Mouse (Mus musculus): ENCODE results near the gene Sdhc.

Sdhc gene

DNA sequence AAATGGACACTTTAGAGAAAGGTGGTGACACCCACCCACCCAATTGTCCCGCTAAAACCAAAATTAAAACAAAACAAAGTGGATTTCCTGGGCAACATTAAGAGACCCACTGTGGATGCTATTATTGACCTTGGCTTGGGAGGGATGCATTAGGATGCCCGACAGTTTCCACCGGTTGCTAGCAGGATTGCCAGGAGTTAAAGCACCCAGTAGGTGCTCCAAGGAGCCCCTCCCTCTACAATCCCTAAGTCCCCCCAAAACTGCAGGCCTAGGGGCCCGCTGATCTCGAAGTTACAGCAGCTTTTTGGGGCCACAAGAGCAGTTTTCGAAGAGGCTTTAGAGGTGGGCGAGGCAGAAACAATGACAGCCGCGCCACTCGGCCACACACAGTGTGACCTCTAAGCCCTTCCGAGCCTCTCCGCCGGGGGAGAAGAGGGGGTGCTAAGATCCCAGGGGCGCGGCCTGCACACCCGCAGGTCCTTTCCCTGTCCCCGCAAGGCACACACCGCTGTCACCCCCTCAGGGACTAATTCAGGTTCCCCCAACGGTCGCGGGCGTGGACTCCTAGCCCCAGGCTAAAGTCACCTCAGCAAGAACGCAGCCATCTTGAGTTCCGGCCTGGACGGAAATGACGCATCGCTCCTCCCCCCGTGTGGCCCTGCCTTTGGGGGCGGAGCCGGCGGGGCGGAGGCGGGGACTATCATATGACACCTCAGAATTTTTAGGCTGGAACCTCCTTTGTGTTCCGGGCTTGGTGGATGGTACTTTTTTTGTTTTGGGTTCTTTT lies at the start of gene Sdhc, which contains the start of gene Mpz:
Sdhc (minus strand) TSS at position 630 of the 787 bp plus-strand sequence.
Mpz (plus strand) TSS at position 738 of the 787 bp plus-strand sequence.
- peak; percentile 97 for DNase-seq

DNA sequence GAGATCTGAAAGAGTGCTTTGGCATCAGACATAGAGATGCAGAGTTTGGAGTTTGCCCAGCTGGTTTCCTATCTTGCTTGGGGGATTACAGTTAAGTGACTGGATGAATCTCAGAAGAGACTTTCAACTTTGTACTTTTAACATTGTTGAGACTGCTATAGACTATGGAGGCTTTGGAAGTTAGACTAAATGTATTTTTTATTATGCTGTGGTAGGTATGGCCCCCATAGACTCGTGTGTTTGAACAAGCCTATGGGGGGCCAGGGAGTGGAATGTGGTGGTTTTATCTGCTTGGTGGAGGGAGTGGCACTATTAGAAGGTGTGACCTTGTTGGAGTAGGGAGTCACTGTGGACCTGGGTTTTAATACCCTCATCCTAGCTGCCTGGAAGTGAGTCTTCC lies 49.1 kb upstream of the Sdhc start:
- no peak for DNase-seq

DNA sequence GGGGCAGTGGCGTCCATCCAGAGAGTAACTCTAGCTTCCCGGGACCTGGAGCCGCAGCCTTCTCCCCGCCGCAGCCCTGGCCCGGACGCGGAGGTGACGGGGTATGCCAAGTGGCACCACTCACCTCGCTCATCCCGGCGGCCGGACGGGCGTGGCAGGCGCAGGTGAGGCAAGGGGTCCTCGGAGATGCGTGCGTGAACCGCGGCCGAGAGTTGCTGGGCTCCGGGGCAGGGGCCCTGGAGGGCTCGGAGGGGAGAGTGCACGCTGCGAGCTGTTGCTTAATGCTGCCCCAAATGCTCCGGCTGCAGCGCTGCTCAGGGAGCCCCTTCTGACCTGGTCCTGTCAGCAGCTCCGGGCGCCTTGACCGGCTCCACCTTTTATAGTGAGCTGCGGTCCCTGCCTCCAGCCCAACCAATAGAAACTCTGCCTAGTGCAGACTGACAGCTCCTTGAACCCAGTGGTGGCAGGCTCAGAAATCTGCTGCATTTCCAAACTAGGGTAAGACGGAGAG lies 45.5 kb upstream of the Sdhc start, which contains the start of gene Pcp4l1:
Pcp4l1 (minus strand) TSS at position 382 of the 511 bp plus-strand sequence.
- no peak for DNase-seq

DNA sequence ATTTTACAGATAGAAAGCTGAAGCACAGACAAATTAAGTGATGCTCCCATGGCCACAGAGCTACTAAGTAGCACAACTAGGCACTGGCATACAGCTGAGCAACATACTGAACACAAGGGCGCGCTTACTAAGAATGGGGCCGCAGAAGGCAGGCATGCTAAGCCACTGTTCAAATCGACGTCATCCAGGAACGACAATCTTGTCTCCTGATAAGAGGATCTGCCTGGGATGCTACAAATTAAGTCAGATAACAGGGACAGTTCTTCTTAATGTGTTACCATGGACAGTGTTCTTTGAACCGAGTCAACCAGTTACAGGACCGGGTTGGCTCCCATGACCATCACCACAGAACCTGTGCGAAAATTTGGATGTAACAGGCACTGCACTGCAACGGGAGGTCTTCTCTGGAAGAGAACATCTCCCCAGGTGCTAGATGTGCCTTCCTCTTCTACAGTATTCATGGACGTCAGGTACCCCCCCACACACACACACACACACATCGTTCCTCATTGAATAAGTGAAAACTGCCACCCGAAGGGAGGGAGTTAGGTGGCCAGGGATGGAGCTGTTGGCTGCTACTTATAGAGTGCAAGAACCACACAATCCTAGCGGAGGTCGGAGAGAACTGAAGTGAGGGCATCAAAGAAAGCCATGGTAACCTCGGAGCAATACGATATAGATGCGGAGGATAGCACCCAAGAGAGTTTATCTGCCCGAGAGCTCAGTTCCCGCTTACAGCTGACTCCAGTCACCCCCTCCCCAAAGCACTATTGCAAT lies 44.8 kb upstream of the Sdhc start:
- DNase-seq: no peak

DNA sequence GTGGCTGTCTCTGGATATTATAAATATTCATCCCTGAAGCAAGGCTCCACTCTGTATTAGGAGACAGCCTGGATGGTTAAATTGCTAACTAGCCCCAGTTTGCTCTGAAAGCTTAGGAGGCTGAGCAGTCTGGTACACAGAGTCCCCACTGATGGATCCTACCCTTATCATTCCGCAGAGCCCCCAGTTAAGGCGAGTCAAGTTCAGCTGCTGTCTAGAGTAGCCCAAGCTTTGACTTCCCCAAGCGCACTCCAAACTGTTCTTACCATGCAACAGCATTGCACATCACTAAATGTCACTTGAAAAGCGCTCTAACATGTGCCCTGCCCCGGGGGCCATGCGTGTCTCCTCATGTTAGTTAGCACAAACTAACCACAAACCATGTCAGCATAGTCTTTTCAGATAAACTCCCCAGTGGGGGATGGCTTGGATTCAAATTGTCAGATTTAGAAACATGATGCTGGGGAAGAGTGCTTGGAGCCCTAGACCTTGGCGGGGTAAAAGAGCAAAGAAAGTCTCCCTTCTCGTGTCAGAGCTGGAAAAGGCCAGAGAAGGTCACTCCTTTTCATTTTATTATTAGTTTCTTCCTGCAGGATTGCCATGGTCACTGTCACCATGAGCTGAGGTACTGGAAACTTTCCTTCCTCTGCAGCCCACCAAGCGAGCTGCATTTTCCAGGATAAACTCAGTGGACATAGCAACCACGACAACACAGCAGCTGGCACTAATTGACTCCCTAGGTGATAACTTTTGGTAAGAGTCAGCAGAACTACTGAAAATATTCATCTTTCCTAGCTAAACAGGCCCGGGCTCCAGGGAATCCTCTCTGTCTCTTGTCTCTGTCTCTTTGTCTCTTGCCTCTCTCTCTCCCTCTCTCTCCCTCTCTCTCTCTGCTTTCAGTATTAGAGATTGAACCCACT lies 43.8 kb upstream of the Sdhc start:
- no peak for DNase-seq

DNA sequence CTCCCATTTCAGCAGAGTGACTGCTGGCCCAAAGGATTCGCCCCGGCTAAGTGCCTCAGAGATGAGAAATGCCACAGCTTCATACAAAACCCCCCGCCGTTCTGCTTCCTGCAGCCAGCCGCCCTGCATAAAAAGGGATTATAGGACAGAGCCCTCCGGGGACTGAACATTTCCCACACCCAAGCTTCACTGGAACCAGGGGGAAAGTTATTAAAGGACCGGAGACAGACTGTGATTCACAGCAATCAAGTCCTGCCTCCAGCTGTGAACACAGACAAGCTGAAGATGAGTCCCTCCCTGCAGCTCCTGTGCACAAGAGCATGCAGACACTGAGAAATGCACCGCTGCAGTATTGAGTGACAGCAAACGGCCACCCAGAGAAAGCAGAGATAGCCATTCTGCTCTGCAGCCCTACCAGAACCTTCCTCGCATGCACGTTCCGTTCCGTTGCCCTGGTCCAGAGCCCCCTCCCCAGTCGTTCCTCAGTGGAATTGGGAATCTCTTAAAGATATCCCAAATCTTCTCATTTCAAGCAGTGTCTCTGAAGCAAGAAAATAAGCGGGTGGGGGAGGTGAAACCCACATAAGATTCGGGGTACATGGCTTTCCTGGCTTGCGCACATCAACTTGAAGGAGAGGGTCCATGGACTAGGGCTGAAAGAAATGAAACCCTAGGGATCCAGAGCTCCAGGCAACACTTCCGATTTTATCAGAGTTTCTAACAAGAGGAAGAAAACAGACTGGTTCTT lies 42.9 kb upstream of the Sdhc start:
- DNase-seq: no peak

DNA sequence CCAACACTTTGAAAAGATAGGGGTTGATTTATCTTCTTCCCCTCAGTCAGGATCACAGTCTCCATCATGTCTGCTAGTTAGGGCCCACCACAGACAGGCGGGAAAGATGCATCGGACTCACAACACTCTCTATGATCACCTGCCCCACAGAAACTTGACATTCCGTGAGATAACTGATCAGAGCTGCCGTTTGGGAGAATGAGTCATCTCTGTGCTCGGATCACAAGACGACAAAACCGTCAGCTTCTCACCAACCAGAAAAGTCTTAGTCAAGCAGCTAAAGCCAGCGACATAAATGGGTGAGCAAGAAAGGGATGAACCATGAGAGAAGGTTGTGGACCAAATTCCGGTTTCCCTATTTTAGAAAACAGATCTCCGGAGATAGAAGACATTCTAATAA lies 41.9 kb upstream of the Sdhc start:
- no peak for DNase-seq

DNA sequence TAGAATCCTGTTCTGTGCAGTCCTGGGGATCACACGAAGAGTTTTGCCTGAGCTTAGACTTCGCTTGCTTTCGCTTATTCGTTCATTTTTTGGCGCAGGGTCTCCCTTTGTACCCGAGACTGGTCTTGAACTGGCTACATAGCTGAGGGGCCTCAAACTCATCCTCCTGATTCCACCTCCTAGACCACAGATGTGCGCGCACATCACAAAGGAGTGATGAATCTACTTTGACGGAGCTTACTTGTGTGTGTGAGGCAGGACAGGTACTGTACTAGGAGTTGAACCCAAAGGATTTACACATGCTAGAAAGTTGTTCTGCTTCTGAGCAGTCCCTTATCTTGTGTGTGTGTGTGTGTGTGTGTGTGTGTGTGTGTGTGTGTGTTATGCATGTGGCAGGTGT lies 40.4 kb upstream of the Sdhc start:
- no peak for DNase-seq

DNA sequence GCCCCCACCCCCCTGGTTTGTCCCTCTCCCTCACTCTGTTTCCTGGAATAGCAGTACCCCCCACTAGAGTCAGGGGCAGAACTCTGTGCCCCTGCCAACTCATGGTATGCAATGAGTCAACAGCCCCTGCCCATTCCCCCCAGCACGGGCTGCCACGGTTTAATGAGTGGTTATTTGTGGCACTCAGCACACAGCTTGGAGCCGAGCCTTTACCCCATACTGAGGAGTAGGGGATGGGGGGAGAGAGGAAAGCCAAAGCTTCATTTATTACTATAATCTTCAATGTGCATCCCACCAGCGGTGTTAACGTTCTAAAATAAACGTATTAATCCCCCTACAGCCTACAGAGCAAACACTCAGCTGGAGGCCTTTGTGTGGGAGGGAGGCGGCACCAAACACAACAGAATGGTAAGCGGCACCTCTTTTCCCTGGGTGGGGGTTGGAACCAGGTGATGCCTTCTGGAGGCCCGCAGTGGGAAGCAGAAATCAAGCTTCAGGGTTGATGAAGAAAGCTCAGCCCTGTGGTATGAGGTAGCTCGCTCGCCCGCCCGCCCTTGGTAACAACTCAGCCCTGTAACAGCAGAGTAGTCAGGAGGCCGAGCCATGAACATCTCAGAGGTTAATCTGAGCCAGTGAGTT lies 39.2 kb upstream of the Sdhc start:
- no peak for DNase-seq

DNA sequence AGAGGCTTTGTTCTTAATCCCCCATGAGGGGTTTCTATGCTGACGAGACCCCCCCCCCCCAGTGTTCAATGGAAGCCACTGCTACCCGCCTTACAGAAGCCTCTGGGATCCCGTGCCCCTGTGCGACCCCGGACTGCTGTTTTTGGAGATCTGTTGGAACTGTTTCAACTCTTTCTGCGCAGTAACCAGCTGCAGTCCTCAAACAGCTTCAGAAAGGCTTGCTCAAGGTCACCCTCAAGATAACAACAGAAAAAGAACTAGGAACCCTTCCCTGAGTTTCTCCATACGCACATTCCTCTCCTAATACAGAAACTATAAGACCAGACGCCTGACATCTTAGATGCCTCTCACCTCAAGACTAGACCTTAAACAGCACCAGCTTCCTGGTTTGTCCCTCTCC lies 38.6 kb upstream of the Sdhc start:
- no peak for DNase-seq

DNA sequence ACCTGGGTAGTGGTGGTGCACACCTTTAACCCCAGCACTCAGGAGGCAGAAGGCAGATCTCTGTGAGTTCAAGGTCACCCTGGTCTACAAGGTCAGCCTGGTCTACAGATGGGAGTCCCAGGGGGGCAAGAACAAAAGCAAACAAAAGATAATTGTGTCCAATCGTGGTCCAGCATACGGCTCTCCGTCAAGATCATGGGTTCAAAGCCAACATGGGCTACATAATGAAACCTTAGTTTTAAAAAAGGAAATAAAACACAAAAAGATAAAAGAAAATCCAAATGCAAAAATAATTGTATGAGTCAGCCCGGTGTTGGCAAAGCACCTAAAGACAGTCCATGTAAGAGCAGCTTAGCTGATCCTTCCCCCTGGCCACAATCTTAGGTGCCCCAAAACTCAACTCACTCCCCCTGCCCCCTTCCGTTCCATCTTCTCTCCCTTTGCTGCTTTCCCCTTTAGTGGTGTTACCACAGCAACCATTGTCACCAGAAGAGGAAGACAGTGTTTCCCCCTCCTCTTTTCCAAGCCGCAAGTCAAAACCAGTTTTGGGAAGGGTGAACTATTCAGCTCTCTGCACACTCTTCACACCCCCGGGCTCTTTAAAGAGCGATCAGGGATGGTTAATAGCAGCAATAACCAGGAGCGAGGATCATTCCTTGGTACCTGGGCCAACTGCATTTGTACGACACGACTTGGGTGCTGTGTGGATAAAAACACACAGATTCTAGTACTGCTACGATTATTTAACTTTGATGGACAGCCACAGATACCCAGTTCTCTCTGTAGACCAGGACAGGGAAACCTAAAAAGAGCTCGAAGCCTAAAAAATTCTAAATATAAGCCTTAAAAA lies 37.7 kb upstream of the Sdhc start:
- DNase-seq: no peak

DNA sequence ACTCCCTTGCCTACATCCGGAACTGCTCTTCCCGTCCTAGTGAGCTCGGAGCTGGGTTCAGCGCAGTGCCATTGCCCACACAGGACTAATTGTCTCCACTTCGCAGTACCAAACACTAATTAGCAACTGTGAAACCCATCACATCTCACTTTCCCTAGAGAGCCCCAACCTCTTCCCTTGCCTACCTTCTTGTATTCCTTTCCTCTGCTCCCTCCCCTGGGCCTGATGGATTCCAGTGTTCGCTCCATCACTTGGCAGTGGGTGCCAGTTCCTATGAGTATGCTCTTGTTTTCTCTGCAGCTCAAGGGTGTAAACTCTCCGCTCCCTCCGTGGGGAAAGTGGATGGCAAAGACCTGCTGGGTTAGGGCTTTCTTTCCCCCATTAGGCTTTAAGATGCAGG lies 35.3 kb upstream of the Sdhc start:
- no peak for DNase-seq

DNA sequence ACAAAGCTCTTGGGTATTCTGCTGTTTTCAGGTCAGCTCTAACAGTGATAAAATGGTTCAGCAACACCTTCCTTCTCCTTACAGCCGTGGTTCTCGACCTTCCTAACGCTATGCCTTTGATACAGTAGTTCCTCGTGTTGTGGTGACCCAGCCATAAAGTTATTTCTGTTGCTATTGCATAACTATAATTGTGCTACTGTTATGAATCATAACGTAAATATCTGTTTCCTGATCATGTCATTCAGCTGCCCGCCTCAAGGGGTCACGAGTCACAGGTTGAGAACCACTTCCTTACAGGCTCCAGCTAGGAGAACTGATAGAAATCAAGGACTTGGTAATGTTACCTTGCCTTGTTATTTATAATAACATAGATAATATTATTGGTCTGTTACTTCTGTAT lies 33.9 kb upstream of the Sdhc start:
- DNase-seq: peak; percentile 18

DNA sequence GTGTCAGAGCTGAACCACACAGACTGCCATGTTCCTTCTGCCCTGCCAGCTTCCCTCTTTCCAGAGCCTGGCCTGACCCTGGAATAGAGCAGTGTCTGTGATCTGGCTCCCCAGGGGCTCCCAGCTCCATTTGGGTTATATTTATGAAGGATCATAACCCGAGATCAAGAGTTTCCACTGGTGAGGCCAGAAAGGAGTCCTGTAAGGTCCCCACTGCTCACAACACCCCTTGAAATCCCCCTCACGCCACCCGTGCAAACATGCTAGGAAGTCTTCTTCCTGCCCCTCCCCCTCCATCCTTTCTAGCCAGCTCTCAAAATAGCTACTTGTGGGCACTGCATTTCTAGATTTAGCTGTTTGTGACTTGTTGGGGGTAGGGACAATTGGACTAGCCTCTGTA lies 33.2 kb upstream of the Sdhc start:
- DNase-seq: no peak

DNA sequence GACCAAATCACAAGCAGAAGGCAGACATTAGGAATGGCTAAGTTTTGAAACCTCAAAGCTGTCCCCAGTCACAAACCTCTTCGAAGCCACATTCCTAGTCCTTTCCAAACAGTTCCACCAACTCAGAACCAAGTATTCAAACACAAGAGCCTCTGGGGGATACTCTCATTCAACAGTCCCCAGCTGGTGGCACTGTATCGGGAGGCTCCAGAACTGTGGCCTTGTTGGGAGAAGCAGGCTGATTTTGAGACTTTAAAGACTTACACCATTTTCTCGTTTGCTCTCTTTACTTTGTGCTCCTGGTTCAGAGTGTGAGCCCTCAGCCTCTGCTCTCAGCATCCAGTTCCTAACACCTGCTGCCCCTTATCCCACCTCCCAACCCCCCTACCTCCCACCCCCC lies 32.6 kb upstream of the Sdhc start:
- no peak for DNase-seq

DNA sequence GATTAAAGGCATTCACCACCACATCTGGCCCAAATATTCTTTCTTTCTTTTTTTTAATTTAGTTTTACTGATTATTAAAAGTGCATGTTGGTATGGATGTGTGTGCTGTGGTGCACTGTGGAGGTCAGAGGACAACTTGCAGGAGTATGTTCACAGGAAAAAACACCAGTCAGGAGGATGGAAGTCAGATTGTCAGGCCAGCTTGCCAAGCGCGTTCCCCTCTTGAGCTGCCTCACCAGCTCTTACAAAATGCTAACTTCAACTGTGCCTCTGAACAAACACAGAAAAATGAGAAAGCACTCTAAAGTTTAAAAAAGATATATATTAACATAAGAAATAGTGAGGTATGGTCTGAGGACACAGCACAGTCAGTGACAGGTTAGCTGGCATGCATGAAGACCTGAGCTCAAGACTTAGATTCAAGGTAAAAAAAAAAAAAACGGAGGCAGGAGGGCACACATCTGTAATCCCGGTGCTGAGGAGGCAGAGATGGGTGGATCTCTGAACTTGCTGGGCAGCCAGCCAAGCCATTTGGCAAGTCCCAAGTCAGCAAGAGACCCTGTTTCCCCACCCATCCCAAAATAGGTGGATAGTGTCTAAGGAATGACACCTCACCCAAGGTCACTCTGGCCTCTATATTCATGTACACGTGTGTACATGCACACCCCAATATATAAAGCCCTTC lies 29.2 kb upstream of the Sdhc start:
- DNase-seq: no peak

DNA sequence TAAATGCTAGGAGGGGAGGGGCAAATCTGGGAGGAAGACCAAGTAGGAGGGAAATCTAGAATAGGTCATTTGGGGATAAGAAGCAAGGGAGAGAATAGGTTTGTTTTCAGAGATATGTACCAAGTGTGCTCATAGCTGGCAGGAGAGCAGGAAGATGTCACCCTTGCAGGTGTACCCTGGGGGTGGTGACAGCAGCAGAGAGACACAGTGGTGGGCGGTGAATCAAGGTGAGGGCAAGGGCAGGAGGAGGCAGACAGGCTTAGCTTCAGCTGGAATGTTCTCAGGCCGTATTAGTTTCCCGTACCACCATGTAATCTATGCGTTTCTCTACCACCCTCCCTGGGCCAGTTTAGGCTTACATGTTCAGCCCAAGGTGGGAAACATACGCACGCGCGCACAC lies 22.4 kb upstream of the Sdhc start:
- DNase-seq: no peak

DNA sequence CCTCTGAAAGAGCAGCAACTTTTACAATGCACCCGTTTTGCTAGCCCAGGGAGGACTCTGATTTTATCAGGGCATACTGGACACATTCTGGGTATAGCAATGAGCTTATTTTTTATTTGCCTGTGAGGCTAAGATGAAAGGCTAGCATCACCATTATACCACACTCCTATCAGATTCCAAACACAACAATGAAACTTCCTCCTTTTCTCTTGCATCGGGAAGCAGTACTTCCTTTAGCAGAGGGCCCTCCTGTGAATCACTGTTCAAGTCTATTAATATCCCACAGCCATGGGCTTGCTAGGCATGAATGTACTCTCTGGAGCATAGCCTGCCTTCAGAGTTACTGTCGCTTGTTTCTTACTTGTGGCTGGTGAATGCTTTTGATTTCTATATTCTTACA lies 20.7 kb upstream of the Sdhc start:
- DNase-seq: no peak

DNA sequence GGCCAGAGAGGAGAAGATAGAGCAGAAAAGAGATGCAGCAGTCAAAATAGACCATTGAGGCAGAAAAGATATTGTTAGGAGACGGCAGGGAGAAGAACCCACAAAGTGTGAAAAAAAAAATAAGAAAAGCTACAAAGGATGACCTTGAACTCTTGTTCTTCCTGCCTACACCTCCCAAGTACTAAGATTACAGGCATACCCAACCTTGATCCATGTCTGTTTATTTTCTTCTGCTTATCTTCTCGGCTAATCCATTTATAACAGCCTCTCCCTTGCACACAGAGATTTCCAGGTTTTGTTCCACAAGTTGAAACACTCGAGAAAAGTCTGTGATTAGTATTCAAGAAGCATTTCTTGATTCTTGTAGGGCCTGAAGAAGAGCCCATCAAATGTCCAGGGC lies 19.5 kb upstream of the Sdhc start:
- DNase-seq: no peak

DNA sequence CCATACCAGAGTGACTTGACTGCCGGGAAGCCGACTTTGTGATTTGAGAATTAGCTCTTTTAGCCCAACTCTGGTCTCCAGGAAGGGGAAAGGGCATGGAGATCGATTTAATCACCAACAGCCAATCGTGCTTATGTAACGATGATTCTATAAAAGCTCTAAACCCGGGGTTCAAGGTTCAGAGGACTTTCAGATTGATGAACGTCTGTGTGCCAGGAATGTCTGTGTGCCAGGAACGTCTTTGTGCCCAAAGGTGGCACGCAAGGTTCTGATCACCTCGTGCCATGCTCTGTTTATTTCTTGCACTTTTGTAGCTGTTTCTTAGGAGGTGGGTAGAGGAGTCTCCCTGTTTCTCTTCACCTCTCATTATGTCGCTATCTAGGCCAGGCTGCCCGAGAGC lies 18.5 kb upstream of the Sdhc start:
- no peak for DNase-seq
